Mouse (Mus musculus): ENCODE results near the gene Selenof.
A peak's percentile ranks its signal among the peaks of the same experiment; 100 is the strongest.

Selenof gene

DNA sequence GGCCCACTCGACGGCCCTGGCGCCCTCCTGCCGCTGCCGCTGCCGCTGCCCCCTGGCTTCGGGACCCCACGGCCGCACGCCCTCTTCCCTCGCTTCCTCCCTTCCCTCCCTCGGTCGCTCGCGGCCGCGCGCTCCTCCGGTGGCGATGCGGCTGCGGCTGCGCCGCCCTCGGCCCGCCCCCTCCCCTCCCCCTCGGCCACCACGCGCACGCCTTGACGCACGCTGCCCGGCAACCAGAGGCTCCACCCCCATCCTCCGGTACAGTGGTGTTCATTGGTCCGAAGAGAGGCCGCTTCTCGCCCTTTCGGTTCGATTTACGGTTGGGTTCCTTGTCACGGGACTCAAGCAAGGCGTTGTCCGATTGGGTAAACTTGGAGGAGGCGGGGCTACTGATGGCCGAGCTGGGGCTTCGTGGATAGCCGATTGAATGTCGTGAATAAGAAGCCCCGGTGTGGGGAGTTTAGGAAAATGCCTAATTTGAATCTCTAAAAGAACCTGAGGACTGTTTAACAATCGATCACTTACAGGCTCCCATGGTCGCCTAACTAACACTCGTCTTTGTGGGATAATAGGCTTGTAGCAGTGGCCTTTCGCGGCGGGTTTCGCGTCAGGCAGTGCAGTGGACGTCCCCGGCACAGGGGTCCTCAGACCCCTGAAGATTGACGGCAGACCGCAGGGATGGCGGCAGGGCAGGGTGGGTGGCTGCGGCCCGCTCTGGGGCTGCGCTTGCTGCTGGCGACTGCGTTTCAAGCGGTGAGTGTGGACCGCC, at the start of gene Selenof, which contains the start of gene Hs2st1:
TSS of gene Selenof (plus strand) at position 258 of the 769 bp plus-strand sequence.
TSS of gene Hs2st1 (minus strand) at position 135 of the 769 bp plus-strand sequence.
- DNase-seq, result peak; percentile 97 to 98

DNA sequence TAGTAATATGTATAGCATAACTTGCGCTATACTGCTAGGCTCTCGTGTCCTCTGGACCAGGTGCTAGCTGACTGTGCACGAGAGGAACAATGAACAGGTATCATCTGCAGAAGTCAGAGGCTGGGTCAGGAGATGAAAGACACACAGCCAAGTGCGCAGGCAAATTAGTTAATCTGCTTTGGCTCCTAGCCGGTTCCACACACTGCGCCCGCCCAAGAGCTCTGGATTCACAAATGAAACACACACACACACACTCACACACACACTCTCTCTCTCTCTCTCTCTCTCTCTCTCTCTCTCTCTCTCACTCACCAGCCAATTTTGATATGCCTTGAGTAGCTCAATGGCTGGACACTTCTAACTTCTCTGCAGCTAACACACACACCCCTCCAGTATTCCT, 42.2 kb upstream of the Selenof start:
- peak; percentile 40 to 55 for DNase-seq

DNA sequence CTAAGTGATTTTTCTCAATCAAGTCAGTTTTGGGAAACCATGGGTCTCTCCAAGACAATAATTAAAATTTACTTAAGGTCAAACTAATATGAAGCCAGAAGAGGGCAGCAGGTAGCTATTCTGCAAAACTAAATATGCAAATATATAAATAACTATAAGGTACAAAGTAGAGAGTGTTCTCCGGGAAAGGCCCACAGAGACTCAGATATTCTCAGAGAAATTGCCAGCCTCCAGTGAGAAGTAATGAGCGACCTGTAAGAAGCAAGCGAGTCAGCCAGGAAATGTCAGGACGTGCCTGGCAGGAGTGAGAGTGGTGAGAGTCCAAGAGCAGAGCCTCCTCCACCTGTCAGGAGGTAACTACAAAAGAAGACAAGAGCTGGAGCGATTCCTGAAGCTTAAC, 39.1 kb upstream of the Selenof start:
- peak; percentile 63 to 68 for DNase-seq

DNA sequence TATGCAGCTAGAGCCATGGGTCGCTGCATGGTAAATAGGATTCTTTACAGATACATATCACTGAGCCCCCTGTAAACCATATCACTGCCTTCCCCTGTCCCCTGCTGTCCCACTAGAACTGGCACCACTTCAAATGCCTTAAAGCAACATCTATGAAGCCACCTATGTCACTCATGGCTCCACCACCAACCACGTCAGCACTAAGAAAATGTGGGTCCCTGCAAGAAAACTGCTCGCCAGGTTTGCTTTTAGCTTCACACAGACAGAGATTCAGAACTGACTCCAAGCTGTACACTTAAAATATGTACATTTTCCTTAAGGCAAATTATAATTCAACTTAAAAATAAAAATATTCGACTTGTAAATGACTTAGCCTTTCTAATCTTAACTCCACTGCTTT, 35.0 kb upstream of the Selenof start:
- DNase-seq, result no peak

DNA sequence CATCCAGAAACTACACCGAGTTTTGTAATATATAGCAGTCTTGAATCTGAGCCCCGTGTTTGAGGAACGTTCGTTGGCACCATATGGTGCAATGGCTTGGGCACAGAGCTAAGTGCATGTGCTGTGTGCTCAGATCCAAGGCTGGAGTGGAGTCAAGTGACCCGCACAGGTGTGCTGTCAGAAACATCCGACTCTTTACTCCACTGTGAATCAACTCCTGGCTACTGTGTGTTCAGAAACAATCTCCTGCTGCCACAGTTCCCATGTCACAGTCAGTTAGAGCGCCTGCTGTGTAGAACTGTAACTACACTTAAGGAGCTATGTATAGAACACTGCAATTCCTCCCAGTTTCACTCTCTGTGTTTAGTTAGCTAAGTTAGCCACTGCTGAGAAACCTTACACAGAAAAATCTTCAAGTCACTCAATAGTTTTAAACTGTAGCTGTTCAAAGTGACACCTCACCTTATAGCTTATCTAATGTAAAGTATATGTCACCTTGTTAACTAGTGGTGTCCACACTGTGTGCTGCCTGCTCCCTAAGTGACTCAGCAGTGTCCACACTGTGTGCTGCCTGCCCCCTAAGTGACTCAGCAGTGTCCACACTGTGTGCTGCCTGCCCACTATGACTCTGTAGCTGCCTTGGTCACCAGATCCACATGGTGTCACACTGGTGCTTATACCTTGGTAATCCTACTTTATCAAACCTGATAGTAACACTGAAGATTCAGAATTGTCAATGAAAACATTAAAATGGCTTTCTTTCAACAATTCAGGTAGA, 32.8 kb upstream of the Selenof start:
- peak; percentile 27 to 36 for DNase-seq

DNA sequence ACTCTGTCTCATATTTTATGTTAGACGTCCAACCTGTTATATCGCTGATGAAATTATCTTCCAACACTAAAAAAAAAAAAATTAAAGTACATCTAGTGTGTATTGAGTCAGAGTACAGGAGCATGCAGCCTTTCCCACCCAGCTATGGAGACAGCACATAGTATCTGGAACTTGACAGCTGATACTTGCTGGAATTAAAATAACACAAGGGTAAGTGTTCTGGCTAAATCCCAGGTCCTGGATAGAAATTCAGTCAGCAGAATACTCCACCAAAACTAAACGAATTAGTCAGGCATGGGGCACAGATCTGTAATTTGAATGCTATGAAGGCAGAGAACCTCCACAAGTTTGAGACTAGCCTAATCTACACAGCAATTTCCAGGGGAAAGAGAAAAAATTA, 31.1 kb upstream of the Selenof start:
- no peak for DNase-seq

DNA sequence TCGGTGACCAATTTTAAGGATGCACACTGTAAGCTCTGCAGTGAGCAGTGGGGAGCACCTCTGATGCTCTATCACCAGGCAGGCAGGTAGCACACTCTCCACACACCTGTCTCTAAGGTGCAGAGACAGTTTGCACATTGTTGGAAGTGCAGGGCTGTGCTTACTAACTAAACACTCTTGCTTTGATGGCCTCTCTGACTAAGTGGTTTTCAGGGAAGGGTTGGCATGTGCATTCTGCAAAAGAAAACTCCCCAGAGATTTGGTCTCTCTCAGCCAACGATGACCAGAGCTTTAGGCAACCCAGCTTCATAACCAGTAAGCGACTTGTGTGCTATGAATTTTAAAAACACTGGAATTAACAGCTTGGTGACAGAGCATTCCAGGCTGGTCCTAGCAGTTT, 29.3 kb upstream of the Selenof start:
- DNase-seq, result no peak

DNA sequence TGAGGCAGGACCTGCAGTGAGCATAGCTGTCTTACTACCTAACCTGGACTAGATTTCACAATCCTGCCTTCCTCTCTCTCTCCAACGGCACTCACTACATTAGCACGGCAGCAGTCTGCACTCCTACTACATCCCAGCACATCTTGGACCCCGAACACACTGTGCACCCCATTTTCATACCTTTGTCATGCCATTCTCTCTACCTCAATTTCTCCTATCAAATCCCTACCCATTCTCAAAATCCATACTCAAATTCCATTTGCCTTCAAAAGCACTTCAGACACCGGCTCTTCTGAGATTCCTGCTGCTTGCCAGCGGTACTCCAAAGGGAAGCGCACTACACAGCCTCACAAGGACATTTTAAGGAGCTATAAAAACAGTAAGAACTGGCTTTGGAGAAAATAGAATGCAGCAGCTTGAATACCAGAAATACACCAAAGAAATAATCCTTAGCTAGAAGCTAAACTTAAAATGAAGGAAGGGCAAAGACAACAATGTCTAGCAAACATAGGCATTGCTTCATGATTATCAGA, 28.1 kb upstream of the Selenof start:
- DNase-seq, result no peak

DNA sequence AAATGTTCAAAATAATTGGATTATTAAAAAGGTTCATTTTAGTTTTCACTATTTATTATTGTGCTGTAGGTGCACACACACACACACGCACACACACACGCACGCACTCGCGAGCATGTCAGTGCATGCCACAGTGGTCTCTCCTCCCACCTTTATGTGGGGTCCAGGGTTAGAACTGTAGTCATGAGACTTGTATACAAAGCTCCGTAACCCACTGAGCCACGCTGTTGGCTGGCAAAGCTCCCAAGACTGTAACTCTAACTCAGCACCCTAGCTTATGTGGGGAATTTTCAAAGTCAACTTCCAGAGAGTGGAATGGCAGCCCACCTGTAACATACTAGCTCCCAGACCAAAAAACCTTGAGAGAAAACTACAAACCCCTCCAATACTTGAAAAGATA, 25.0 kb upstream of the Selenof start:
- no peak for DNase-seq

DNA sequence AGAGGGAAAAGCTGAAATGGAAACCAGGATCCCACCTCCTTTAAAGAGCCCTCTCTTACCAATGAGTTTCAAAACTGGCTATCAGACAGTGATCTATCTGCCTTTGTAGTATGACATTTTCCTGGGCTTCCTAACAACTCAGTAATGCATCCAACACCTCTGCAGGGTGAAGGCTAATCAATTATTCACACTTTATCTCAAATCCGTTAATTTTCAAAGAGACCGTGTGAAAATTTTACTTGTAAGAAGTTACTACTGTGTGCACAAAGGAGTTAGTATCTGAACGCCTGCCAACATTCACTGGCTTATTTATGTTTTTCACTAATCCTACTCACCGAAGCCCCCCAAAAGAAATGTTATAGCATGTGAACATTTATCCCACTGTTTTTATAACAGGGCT, 24.3 kb upstream of the Selenof start:
- DNase-seq, result no peak

DNA sequence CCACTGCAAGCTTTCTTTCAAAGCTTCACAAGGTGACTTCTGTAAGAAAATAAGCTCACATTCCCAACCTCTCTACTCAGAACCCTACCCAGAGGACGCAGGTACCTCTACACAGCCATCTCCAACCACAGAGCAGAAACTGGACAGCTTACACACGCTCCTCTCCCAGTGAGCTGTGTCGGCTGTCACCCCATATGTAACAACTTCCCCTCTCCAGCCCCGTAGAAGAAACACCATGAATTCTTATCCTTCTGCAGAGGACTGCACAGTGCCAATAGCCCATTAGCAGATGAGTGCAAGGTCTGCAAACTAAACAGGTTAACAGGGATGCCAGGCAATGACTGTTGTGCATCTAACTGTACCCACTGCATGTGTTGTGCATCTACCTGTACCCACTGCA, 23.6 kb upstream of the Selenof start:
- no peak for DNase-seq

DNA sequence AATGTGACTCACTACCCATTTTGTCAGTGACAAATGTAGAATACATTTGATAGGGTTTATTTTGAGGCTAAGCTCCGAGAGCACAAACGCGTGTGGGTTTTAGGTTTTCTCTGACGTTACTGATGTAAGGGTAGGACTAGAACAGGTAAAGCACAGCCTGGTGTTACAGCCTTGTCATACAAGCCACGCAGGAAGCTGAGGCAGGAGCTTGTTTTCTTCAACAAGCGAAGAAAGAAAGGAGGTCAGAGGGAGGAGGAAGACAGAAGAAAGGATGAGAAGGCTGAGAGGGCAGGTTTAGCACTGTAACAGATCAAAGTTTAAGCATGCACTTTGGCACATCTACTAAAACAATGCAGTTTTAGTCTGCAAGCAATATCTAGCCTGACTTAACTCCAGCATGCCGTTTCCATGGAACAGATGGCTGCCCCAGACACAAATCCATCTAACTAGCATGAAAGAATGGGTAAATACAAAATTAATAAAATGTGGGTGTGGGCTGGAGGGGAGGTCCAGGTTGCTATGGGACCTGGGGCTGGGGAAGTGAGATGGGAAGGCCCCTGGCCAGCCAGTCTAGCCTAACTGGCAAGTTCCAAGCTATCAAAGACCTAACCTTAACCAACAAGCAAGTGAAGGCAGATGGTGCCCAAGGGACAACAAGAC, 21.8 kb upstream of the Selenof start:
- no peak for DNase-seq

DNA sequence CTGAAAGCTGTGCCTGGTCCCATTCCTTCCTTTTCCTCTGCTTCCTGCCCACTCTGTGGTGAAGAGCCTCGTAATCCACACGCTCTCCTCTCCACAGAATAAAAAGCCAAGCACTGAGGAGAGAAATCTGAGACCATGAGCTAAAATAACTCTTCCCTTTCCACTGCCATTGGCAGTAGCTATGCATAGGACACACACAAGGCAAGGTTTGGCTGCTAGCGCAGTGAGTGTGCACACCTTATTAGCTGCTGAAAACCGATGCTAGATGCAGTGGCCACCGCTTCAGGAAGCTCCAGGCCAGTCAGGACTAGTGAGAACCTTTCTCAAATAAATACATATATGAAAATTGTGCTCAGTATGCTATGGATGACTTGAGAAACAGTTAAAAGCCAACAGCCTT, 20.1 kb upstream of the Selenof start:
- no peak for DNase-seq

DNA sequence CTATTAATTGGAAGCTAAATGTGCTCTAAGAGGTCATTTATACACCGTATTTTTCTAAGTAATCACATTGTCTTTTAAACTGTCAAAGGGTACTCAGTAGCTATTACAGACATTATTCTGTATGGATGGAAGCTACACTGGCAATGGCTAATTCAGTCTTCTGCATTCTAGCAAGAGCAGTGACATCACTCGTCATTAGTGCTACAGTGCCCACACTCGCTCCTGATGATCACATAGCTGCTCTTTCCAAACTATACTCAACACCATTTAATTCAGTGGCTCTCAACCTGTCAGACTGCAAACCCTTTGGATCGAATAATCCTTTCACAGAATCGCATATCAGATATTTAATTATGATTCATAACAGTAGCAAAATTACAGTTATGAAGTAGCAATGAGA, 19.4 kb upstream of the Selenof start:
- no peak for DNase-seq

DNA sequence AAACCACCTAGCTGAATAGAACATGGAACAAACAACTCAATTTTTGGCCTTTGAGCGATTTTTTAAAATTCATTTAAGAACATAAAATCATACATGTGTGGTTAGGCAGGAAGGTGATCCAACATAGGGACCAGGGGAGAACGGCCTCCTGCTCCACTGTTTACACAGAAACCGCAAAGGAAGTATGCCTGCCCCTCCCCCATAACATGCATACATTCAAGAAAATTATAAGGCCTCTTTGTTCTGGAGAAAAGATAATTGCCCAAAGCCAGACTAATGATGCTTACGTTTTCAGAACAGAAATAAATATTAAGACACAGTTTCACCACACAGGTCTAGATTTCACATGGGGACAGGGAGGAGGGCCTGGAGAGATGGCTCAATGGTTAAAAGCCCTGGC, 18.7 kb upstream of the Selenof start:
- no peak for DNase-seq

DNA sequence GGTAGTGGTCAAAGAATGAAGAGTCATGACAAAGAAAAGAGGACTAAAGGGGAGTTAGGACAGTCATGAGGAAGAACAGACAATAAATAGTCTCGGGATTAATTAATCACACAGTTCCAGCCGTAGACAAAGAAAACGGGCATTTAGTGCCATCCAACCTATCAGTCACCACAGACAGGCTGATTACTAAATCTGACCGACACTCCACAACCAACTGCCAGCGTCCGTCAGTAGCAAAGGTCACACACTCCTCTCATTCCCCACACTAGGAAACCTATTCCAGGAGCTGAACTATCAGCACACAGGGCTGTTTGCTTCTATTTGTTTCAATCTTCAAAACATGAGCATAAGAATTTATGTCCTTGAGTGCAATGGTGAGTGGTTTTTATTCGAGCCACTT, 16.2 kb upstream of the Selenof start:
- DNase-seq, result no peak

DNA sequence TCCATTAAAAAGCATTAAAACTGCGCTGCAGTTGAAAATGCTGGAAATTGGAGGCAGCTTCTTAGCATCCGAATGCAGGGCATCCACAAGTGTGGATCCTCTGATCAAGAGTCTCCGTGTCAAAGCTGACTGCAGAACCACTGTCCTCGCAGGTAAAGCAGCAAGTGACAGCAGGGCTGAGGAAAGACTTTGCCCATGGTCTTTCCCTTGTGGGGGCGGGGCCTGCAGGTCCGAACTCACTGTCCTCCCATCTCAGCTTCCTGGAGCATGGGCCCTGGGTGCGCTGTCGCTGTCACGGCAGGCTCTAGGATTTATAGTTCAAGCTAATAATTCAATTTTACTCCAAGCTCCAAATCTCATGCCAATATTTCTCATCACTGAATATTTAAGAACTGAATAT, 15.6 kb upstream of the Selenof start:
- no peak for DNase-seq

DNA sequence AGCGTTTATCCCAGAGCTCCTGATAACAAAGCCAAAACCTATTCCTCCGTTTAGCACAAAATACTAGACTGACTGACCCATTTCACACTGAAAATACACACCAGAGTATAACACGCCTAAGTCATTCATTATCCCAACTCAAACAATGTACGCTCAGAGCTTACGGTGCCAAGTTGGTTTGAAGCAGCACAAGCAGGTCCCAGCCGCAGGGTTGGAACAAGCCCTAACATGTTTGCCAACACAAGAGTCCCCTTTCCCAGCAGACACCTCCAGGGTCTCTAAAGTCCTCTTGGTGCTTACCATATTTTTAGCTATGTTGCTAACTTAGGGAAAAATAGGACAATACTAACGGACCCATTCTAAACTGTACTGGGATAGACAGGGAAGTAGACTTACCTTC, 15.0 kb upstream of the Selenof start:
- no peak for DNase-seq

DNA sequence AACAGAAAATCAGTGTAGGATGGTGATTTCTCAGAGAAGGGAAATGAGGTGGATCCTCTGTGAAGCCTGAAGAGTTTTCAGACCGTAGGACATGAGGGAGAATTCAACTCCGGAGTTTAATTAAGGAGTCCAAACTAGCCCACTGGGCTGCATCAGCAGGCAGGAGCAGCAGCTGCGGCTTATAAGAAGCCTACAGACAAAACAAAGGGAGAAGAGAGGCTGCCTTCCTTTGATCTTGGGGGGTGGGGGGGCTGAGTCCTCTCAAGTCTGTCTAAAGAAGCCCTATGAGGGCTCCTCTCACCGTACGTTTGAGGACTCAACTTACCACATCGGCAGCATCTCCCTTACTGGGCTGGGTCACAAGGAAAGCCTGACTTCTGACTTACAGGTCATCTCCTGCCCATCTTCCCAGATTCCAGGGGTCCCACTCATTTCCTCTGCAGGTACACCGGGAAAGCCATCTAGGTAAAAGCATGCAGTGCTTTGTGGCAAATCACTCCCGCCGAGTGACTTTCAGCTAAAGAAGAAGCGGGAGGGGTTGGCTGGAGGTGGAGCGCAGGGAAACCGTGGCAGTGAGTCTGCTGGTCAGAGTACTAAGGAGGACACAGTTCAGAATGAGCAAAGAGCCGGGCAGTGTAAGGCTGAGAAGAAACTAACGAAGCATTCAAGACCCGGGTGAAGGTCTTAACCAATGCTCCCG, 13.3 kb upstream of the Selenof start:
- DNase-seq, result no peak

DNA sequence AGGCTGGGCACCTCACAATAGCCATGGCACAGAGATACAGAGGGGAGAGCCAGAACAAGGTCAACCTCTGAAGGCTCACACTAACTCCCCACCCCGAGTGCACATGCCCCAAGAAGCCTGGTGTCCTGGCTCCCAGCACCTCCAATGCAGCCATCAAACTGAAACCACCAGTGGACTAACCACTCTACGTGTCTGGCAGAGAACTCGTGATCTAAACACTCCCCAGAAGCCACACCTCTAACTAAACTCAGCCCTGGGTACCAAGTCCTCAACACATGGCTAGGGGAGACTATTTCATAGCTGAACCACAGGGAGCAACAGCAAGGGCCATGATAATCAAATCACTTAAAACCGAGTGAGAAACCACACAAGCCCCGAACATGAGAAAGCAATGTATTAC, 11.8 kb upstream of the Selenof start:
- no peak for DNase-seq

DNA sequence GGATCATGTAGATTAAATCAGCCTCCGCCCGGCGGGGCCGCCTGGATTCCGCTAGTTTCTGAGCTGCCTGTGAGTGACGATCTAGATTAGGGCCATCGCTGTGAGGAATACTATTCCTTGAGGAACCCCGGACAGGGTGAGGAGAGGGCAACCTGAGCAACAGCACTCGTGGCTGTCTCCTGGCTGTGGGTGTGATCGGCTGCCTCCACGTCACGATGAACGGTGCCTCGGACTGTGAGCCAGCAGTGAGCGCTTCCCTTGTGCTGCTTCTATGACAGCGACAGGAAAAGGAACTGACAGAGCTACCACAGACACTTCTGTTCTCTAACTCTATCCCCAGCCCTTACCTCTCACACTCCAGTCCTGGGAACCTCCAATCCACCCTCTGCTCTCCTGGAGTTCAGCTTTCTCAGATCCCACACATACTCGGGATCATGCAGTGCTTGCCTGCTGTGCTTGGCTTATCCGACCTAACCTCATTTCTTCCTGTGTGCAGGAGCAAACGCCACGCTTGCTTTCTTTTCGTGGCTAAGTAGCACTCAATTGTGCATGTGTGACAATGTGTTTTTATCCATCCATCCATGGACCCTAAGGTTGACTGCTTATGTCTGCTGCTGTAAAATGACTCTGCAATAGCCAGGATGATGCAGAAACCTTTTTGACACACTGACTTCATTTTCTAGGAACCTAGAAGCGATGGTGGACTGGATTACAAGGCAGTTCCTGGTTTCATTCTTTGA, 8.4 kb upstream of the Selenof start:
- peak in 1 of 2 experiments; percentile 6 for DNase-seq

DNA sequence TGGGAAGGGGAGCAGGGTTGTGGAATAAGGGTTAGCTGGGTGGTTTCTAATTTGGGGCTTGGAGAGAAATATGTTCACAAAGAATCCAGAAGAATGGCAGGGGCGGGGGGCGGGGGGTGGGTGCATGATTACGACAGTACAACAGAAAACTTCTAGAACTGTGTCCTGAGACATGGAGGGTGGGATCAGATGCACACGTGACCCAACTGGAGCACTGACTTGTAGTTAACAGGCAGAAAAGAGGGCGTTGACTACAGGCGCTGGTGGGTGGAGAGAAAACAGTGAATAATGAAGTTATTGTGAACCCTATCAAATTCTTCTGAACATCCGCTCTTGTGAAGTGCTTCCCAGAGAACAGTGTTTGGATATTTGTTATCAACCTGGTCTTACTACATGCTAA, 6.2 kb upstream of the Selenof start:
- no peak for DNase-seq
